Mouse (Mus musculus): ENCODE measurements at regions not wholly inside any gene's neighbourhood (a gene's known extent, or its start where the extent isn't known, plus 50 kb on each side); places are given as distances from the start of the nearest gene placed in this dataset.

DNA sequence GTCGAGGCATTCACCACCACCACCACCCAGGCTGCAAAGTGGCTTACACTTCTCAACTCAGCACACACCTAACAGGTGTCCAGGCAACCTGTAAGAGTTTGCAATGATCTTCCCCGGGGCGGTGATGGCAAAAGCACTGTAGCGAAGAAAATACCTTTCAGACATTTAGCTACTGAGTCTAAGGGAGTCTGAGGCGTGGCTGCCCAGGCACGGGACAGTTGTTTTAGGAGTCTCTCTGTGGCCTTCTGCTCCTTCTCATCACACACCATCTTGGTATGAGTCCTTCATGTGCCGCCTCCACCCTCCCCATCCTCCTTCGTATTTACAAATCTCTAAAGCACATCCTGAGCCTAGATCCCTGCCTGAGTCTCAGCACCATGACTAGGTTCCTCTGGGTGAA lies 186.0 kb downstream of the Setd4 start:
- no peak for DNase-seq (ENCODE audit: extremely low spot score, low spot score)

DNA sequence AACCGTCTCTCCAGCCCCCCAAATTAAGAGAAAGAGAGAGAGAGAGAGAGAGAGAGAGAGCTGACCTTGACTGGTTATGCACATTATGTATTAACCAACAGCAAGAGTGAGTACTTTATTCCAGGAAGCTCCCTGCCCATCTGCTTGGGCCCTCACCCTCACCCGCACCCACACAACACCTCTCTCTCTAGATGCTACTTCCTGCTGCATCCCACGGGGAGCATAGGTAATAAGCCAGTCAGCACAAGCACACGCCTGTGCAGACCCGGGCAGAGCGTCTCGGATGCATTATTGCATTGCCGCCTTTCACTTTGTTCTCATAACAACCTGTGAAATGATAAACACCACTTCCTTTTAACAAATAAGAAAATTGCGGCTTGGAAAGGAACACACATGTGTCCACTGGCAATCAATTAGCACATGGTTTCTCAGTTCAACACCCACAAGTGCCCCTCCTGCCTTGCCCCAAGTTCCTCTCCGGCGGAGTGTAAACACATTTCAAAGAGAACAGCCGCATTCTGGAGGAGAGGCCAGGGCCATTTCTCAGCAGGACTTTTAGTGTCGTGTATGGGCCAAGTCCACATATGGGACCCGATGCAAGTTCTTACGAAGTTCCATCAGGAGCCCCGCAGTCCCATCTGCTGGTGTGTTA lies 211.7 kb downstream of the Setd4 start:
- DNase-seq (ENCODE audit: extremely low spot score, low spot score) = no peak

GRCm38 (mm10) chr16:93387578-93388116 lies 216.2 kb downstream of the Setd4 start:
- no peak for DNase-seq (ENCODE audit: extremely low spot score, low spot score)

DNA sequence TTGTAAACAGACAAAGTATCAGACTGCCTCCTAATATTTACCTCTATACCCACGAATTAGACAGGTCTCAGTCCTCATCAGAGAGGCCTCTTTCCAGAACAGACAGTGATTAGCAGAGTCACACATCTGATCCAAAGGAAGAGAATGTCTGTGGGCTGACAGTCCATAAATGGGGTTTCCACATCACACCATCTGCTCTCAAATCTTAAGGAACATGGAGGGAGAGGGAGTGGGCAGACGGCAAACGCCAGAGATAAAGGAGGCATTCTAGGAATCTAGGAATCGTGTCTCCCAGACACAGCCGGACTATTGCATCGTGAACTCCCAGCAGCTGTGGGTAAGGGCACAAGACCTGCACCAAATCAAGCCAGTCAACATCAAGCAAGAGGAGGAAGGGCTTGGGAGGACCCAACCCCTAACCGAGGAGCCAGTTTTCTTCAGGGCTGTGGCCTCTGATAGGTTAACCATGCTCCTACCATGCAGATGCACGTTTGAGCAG lies 219.8 kb downstream of the Setd4 start:
- DNase-seq (ENCODE audit: extremely low spot score, low spot score) = no peak

DNA sequence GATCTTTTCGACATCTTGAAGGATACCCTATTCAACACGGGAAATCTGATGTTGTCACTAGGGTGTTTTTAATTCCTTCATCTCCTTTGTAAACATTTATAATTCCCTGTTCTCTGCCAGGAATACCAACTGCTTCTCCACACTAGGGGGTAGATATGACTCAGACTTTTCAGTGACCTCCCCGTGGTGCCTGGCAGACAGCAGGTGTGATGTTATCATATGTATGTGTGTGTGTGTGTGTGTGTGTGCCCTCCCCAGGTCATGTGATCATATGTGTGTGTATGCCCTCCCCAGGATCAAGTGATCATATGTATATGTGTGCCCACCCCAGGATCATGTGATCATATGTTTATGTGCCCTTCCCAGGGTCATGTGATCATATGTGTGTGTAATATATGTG lies 220.9 kb downstream of the Setd4 start:
- no peak for DNase-seq (ENCODE audit: extremely low spot score, low spot score)

- DNase-seq (ENCODE audit: extremely low spot score, low spot score) = no peak
Observed at GRCm38 (mm10) chr16:93380717-93381671, 222.9 kb downstream of the Setd4 start.

GRCm38 (mm10) chr16:93380117-93380516 lies 223.7 kb downstream of the Setd4 start:
- DNase-seq (ENCODE audit: extremely low spot score, low spot score) = no peak

DNA sequence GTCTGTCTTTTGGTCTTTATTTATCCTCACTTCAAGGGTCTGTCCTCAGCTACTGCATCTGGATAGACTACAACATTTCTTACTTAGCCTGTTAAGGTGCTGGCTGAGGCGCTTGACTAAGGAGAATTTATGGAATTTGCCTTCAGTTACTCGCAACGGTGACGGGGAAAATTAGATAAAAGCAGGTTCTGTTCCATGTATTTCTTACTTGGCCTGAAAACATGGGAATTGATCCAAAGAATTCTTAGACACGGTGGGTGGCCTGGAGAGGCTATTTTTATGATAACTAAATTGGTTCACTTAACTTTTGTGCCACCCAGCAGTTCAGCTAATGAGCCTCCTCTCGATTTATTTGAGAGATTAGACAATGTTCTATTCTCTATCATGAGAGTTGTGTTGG lies 224.3 kb downstream of the Setd4 start:
- DNase-seq (ENCODE audit: extremely low spot score, low spot score) = no peak

DNA sequence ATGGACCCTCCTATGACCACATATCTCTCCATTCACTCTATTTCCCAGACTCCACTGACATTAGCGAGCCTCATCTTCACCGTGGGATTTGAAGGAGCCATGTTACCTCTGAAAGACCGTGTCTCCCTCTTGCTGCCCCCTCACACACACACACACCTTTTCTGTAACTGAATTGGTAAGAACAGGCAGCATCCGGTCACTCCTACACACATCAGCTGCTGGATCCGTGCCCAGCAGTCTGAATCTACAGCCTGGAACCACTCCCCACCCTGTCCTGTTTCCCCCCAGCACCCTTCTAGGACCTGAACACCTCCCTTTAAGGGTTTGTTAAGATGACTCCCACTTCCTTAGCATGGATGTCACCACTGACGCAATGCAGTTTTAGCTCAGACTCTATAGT lies 229.2 kb downstream of the Setd4 start:
- DNase-seq (ENCODE audit: extremely low spot score, low spot score) = no peak

- no peak for DNase-seq (ENCODE audit: extremely low spot score, low spot score)
Observed at GRCm38 (mm10) chr16:93369766-93370146, 234.1 kb downstream of the Setd4 start.

DNA sequence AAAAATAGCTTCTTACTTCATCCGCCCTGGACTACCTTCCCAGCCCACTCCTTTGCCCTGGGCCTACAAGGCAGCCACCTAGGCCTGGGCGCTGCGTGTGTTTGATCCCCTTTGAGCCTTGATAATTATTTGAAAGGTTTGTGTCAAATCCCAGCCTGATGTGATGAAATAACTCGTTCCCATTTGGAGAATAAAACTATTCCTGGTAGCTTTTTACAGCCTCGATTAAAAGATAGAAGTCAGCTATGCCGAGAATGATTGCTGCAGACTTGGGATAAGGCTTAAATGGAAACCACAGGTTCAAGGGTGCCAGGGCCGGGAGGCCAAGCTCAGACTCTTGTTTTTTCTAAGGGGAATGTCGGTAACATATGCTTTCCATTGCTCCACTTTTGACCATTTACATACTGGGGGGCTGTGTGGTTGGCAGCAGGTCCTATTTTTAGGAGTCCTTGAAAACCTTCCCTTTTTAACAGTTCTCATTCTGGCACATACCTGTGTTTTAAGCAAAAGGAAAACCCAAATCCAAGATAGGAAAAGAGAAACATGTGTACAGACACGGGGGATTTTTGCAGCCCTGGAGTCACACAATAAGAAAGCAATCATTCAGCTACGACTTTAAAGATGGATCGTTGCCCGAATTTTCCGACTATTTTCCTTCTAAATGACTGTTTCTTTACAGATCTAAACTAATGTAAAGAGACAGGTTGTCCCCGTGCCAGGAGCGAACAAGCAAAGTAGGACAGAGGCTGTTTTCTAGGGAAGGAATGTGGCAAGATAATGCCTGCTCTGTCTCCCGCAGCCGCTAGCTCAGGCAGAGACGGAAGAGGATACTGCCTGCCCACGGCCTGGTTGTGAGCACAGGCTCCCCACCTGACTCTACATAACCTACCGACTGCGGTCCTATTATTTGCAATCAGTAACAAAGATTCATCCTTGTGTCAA lies 234.8 kb downstream of the Setd4 start:
- no peak for DNase-seq (ENCODE audit: extremely low spot score, low spot score)

GRCm38 (mm10) chr16:93367995-93368394 lies 235.9 kb downstream of the Setd4 start:
- DNase-seq (ENCODE audit: extremely low spot score, low spot score) = no peak

GRCm38 (mm10) chr16:93367246-93367805 lies 236.5 kb downstream of the Setd4 start:
- no peak for DNase-seq (ENCODE audit: extremely low spot score, low spot score)

- DNase-seq (ENCODE audit: extremely low spot score, low spot score) = no peak
Observed at GRCm38 (mm10) chr16:93366383-93366941, 237.4 kb downstream of the Setd4 start.

GRCm38 (mm10) chr16:93365236-93365951 lies 238.5 kb downstream of the Setd4 start:
- no peak for DNase-seq (ENCODE audit: extremely low spot score, low spot score)

GRCm38 (mm10) chr16:93359772-93360171 lies 244.1 kb downstream of the Setd4 start:
- no peak for DNase-seq (ENCODE audit: extremely low spot score, low spot score)

DNA sequence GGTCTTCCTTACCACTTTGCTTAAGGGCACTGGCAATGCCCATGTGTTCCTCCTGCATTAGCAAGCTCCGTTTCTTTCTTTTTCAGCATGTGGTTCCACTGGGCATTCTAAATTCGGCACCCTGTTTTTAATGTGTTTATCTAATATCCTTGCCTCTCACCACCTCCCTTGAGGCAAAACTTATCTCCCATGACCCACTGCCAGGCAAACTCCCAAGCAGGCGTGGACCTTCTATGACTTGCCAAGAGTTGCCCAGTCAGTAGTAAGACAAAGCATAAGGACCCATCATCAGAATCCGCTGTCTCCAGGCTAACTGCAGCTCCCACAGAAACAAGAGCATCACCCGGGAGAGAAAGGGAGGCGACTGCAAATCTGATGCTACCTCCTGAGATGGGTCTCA lies 245.2 kb downstream of the Setd4 start:
- DNase-seq (ENCODE audit: extremely low spot score, low spot score) = no peak

- no peak for DNase-seq (ENCODE audit: extremely low spot score, low spot score)
Observed at GRCm38 (mm10) chr16:93358166-93358565, 245.7 kb downstream of the Setd4 start.

GRCm38 (mm10) chr16:93355204-93355899 lies 248.5 kb downstream of the Setd4 start:
- DNase-seq (ENCODE audit: extremely low spot score, low spot score) = no peak

Data from neural tube, embryonic 10.5 days (tissue).